In the genomic region with DNA sequence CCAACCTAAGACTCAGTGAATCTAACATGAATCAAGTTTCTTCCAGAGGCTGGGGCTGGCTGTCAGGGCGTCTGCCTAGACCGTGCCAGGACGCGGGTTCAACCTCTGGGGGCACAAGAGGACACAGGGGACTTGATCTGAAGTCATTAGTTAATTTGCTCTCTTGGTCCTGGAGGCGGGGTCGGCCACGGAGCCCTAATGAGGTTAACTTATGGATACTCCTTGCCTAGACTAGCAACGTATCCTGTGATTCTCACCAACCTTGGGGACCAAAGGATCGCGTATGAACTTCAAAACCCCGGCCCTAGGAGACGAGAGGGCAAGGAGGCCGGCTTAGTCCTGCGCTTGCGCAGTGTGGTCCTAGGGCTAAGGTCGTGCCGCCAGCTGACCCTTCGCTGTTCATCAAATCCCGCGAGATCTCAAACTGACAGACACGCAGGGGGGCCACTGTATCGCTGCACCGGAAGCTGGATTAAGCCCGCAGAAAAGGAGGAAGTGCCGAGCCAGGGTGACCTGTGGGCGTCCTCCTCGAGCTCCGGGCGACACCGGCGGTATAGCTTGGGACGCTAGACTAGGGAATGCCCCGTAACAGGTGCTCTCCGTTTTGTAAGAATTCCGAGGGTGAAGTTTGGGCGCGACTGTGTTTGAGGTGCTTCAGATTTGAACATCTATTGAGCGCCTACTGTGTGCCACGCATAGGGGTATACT, we compare ENCODE assay signal across 7 mouse cellular contexts. TPM values are rescaled to one million over a fixed set of nuclear protein-coding genes. Genes with fewer than 3 reads are reported as not detected.
DNase-seq lines count a peak whose midpoint lies in the region; ATAC-seq lines count a peak whose summit lies in the region.

Gene Ptgr2 (plus strand): TSS at position 348 of the 708 bp plus-strand sequence.

- under 1% methylated on average over 39 of the region's 39 CpGs for WGBS in embryonic facial prominence, embryonic 11.5 days
- WGBS in limb, embryonic 10.5 days = under 1% methylated on average over 39 of the region's 39 CpGs
- under 1% methylated on average over 39 of the region's 39 CpGs for WGBS in midbrain, embryonic 13.5 days

- peak within 1 kb of the TSS; percentile 52 for H3K9ac ChIP-seq in embryonic facial prominence, embryonic 11.5 days (replicated peaks; ENCODE audit: low read length)
- H3K9ac ChIP-seq in midbrain, embryonic 13.5 days (replicated peaks) = peak within 1 kb of the TSS; percentile 47

- H3K4me2 ChIP-seq in embryonic facial prominence, embryonic 11.5 days (ENCODE audit: low read depth, low read length) = peak within 1 kb of the TSS; percentile 67
- H3K4me2 ChIP-seq in midbrain, embryonic 13.5 days (replicated peaks) = peak within 1 kb of the TSS; percentile 60

- no peaks in the 10 kb centered on the region for H3K9me3 ChIP-seq in embryonic facial prominence, embryonic 11.5 days (replicated peaks; ENCODE audit: control insufficient read depth, low read length)
- no peaks in the 10 kb centered on the region for H3K9me3 ChIP-seq in limb, embryonic 10.5 days (replicated peaks)
- no peaks in the 10 kb centered on the region for H3K9me3 ChIP-seq in midbrain, embryonic 13.5 days

- no peaks in the 10 kb centered on the region for H3K36me3 ChIP-seq in embryonic facial prominence, embryonic 11.5 days (replicated peaks; ENCODE audit: control insufficient read depth, insufficient read depth, low read depth, low read length)
- no peaks in the 10 kb centered on the region for H3K36me3 ChIP-seq in limb, embryonic 10.5 days
- no peaks in the 10 kb centered on the region for H3K36me3 ChIP-seq in midbrain, embryonic 13.5 days

- no peak within 1 kb of the TSS for H3K27ac ChIP-seq in embryonic facial prominence, embryonic 11.5 days (replicated peaks; ENCODE audit: low read depth, low read length)
- peak within 1 kb of the TSS; percentile 85 for H3K27ac ChIP-seq in limb, embryonic 10.5 days
- peak within 1 kb of the TSS; percentile 37; the same call in 1 of the 2 replicates for H3K27ac ChIP-seq in midbrain, embryonic 13.5 days

- peak; percentile 97 for DNase-seq in adrenal gland, postnatal 14 days
- DNase-seq in embryonic facial prominence, embryonic 11.5 days (ENCODE audit: low spot score) = peak; percentile 94
- DNase-seq in kidney, adult 11 months = peak; percentile 97
- DNase-seq in limb, embryonic 10.5 days (ENCODE audit: low spot score) = peak; percentile 93
- DNase-seq in spleen, adult 12 weeks (ENCODE audit: low spot score) = peak; percentile 89

- ATAC-seq in embryonic facial prominence, embryonic 11.5 days (replicated peaks; ENCODE audit: insufficient number of reproducible peaks, low FRiP score, low TSS enrichment, low read depth) = peak; percentile 93
- peak; percentile 98 for ATAC-seq in granulocyte monocyte progenitor cell, adult 5-6 weeks (replicated peaks; ENCODE audit: poor library complexity, severe bottlenecking)
- peak; percentile 96 for ATAC-seq in midbrain, embryonic 13.5 days

- H3K4me1 ChIP-seq in embryonic facial prominence, embryonic 11.5 days (ENCODE audit: control insufficient read depth, insufficient read depth, low read length) = no peaks in the 10 kb centered on the region
- peaks cover 15% of the 10 kb centered on the region for H3K4me1 ChIP-seq in limb, embryonic 10.5 days
- peaks cover 11% of the 10 kb centered on the region for H3K4me1 ChIP-seq in midbrain, embryonic 13.5 days (replicated peaks)

- no peaks in the 10 kb centered on the region for H3K27me3 ChIP-seq in embryonic facial prominence, embryonic 11.5 days (ENCODE audit: control insufficient read depth, insufficient read depth, low read length)
- no peaks in the 10 kb centered on the region for H3K27me3 ChIP-seq in limb, embryonic 10.5 days (ENCODE audit: low read depth, poor library complexity, severe bottlenecking)
- no peaks in the 10 kb centered on the region for H3K27me3 ChIP-seq in midbrain, embryonic 13.5 days

- H3K4me3 ChIP-seq in embryonic facial prominence, embryonic 11.5 days (ENCODE audit: low read depth, low read length) = peak within 1 kb of the TSS; percentile 41
- peak within 1 kb of the TSS; percentile 62 for H3K4me3 ChIP-seq in limb, embryonic 10.5 days
- peak within 1 kb of the TSS; percentile 52 for H3K4me3 ChIP-seq in midbrain, embryonic 13.5 days (replicated peaks)

RNA-seq across cellular contexts. Expression of gene Ptgr2, which starts in this region (rescaled TPM):
- total RNA-seq in adrenal gland, postnatal 14 days (2021) = 132 and 143 TPM in 2 replicates
- 12.9 and 14.7 TPM in 2 replicates for polyA plus RNA-seq in embryonic facial prominence, embryonic 11.5 days (2014; fragmentation: Nextera tagmentation; extraction: Ambion mirVana)
- 22.3 and 24.9 TPM in 2 replicates for total RNA-seq in granulocyte monocyte progenitor cell, adult 5-6 weeks (2014; fragmentation: Nextera tagmentation)
- total RNA-seq in granulocyte monocyte progenitor cell, adult 5-6 weeks (2017) = 60.8 and 69.0 TPM in 2 replicates
- 12.9 and 14.6 TPM in 2 replicates for polyA plus RNA-seq in limb, embryonic 10.5 days (2016; fragmentation: Nextera tagmentation; extraction: Ambion mirVana)
- 14.0 and 16.4 TPM in 2 replicates for polyA plus RNA-seq in midbrain, embryonic 13.5 days (2015; fragmentation: Nextera tagmentation; extraction: Ambion mirVana)
